Mouse (Mus musculus): Measurements from ENCODE around the gene Xaf1. TPM values are rescaled to one million over a fixed set of nuclear protein-coding genes. Genes with fewer than 3 reads are reported as not detected.
A peak's percentile ranks its signal among the peaks of the same experiment; 100 is the strongest.

Gene Xaf1
- total and polyA plus RNA-seq, 2 experiments = 7.4 to 17.6 TPM

DNA sequence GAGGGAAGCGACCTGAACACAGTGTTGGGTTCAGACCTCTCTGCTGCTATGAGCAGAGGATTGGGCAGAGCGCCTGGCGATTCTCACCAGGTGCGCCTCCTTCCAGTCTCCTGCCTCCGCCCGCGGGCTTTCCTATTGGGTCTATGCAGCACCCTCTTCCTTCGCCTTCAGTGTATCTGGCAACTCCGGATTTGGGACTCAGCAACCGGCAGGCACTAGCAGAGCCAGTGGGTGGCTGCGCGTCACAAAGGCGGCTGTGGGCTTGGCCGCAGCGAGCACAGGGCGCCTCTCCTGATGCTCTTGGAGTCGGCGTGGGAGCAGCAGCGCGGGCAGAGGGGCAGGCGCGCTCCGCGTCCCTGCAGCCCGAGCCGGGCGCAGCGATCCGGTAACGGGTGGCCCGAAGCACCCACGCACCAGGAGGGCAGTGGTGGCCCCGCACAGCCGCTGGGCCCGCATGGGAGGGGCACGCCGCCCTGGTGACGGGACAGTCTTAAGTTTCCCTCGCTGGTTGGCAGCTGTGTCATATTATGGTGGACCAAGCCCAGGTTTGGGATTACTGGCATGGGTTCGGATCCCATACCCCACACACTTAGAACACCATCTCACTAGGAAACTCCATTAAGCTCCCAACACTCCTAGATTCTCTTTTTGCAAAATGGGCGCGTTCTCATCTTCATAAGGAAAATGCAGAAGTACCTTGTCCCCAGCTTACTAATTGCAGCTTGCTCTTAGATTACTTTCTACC, 12.9 kb downstream of the Xaf1 start, which contains the start of gene Fbxo39:
TSS of gene Fbxo39 (plus strand) at position 294 of the 745 bp plus-strand sequence.
- DNase-seq (ENCODE audit: extremely low read depth, low read depth, low spot score) = no peak
- H3K27me3 ChIP-seq (ENCODE audit: control insufficient read depth, insufficient read depth, low read length) = peaks cover 3% of the 10 kb centered on the region; the same call in 1 of the 2 replicates
- 14% methylated on average over 42 of the region's 42 CpGs for WGBS
- peaks cover 1% of the 10 kb centered on the region; the same call in 1 of the 2 replicates for H3K36me3 ChIP-seq (ENCODE audit: control insufficient read depth, insufficient read depth, low read length)
- no peak within 1 kb of the TSS for H3K27ac ChIP-seq (replicated peaks; ENCODE audit: insufficient read depth, low read depth, low read length)
- no peaks in the 10 kb centered on the region for H3K79me2 ChIP-seq (ENCODE audit: control insufficient read depth, insufficient read depth, low read length)
- H3K4me3 ChIP-seq (ENCODE audit: insufficient read depth, low read depth, low read length) = no peak within 1 kb of the TSS
- no peak within 1 kb of the TSS for H3K9ac ChIP-seq (ENCODE audit: low read depth, low read length)
- no peak for TF ChIP-seq POLR2A (IDR thresholded peaks at IDR 0.05; ENCODE audit: extremely low read depth, insufficient read depth, low read length)
- TF ChIP-seq CTCF (IDR thresholded peaks at IDR 0.05; ENCODE audit: low read depth, low read length) = no peak
- H3K4me1 ChIP-seq (ENCODE audit: control insufficient read depth, insufficient read depth, low read length) = no peaks in the 10 kb centered on the region

DNA sequence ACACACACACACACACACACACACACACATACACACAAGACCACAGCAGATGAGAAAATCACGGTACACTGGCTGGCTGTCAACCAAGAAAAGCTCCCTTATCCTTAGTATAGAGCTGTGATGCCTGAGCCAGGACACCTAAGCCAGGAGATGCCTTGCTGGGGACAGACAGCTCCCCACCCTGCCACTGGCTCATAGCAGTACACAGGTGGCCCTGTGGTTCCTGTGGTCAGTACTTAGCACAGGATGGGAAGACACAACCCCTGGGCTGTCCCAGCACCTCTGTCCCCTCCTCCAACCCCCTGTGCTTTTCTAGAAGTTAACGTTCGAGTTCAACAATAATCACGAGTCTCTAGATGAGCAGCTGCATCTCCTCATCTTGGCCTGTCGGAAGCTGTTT, 16.6 kb downstream of the Xaf1 start:
- H3K4me1 ChIP-seq (ENCODE audit: control insufficient read depth, insufficient read depth, low read length) = no peaks in the 10 kb centered on the region
- H3K27me3 ChIP-seq (ENCODE audit: control insufficient read depth, insufficient read depth, low read length) = peaks cover 3% of the 10 kb centered on the region; the same call in 1 of the 2 replicates
- no peak for TF ChIP-seq POLR2A (IDR thresholded peaks at IDR 0.05; ENCODE audit: extremely low read depth, insufficient read depth, low read length)
- no peak for TF ChIP-seq CTCF (IDR thresholded peaks at IDR 0.05; ENCODE audit: low read depth, low read length)
- 75% methylated on average over 5 of the region's 5 CpGs for WGBS
- no peak overlapping the region for H3K4me3 ChIP-seq (ENCODE audit: insufficient read depth, low read depth, low read length)
- no peak overlapping the region for H3K9ac ChIP-seq (ENCODE audit: low read depth, low read length)
- no peaks in the 10 kb centered on the region for H3K36me3 ChIP-seq (ENCODE audit: control insufficient read depth, insufficient read depth, low read length)
- H3K27ac ChIP-seq (replicated peaks; ENCODE audit: insufficient read depth, low read depth, low read length) = no peak overlapping the region
- no peak for DNase-seq (ENCODE audit: extremely low read depth, low read depth, low spot score)
- no peaks in the 10 kb centered on the region for H3K79me2 ChIP-seq (ENCODE audit: control insufficient read depth, insufficient read depth, low read length)

- Histone ChIP-seq H3K4me1 (ENCODE audit: control insufficient read depth, insufficient read depth, low read length) (no peaks in the 10 kb centered on the region), H3K36me3 (ENCODE audit: control insufficient read depth, insufficient read depth, low read length) (no peaks in the 10 kb centered on the region), H3K9ac (ENCODE audit: low read depth, low read length) (no peak overlapping the region), H3K27me3 (ENCODE audit: control insufficient read depth, insufficient read depth, low read length) (no peaks in the 10 kb centered on the region), H3K79me2 (ENCODE audit: control insufficient read depth, insufficient read depth, low read length) (no peaks in the 10 kb centered on the region), H3K27ac (replicated peaks; ENCODE audit: insufficient read depth, low read depth, low read length) (no peak overlapping the region), H3K4me3 (ENCODE audit: insufficient read depth, low read depth, low read length) (no peak overlapping the region)
- DNase-seq (ENCODE audit: extremely low read depth, low read depth, low spot score) = peak; percentile 33
- 67% methylated on average over 3 of the region's 3 CpGs for WGBS
- TF ChIP-seq POLR2A (IDR thresholded peaks at IDR 0.05; ENCODE audit: extremely low read depth, insufficient read depth, low read length) = no peak
- peak; percentile 72 for TF ChIP-seq CTCF (IDR thresholded peaks at IDR 0.05; ENCODE audit: low read depth, low read length)
These were observed 23.0 kb downstream of the Xaf1 start for GRCm38 (mm10) chr11:72324431-72324830.

GRCm38 (mm10) chr11:72325701-72326100, 24.3 kb downstream of the Xaf1 start:
- H3K27me3 ChIP-seq (ENCODE audit: control insufficient read depth, insufficient read depth, low read length) = no peaks in the 10 kb centered on the region
- no peaks in the 10 kb centered on the region for H3K4me1 ChIP-seq (ENCODE audit: control insufficient read depth, insufficient read depth, low read length)
- 79% methylated on average over 4 of the region's 4 CpGs for WGBS
- no peak for TF ChIP-seq CTCF (IDR thresholded peaks at IDR 0.05; ENCODE audit: low read depth, low read length)
- TF ChIP-seq POLR2A (IDR thresholded peaks at IDR 0.05; ENCODE audit: extremely low read depth, insufficient read depth, low read length) = no peak
- H3K9ac ChIP-seq (ENCODE audit: low read depth, low read length) = no peak overlapping the region
- H3K27ac ChIP-seq (replicated peaks; ENCODE audit: insufficient read depth, low read depth, low read length) = no peak overlapping the region
- H3K36me3 ChIP-seq (ENCODE audit: control insufficient read depth, insufficient read depth, low read length) = no peaks in the 10 kb centered on the region
- H3K79me2 ChIP-seq (ENCODE audit: control insufficient read depth, insufficient read depth, low read length) = no peaks in the 10 kb centered on the region
- no peak for DNase-seq (ENCODE audit: extremely low read depth, low read depth, low spot score)
- no peak overlapping the region for H3K4me3 ChIP-seq (ENCODE audit: insufficient read depth, low read depth, low read length)

DNA sequence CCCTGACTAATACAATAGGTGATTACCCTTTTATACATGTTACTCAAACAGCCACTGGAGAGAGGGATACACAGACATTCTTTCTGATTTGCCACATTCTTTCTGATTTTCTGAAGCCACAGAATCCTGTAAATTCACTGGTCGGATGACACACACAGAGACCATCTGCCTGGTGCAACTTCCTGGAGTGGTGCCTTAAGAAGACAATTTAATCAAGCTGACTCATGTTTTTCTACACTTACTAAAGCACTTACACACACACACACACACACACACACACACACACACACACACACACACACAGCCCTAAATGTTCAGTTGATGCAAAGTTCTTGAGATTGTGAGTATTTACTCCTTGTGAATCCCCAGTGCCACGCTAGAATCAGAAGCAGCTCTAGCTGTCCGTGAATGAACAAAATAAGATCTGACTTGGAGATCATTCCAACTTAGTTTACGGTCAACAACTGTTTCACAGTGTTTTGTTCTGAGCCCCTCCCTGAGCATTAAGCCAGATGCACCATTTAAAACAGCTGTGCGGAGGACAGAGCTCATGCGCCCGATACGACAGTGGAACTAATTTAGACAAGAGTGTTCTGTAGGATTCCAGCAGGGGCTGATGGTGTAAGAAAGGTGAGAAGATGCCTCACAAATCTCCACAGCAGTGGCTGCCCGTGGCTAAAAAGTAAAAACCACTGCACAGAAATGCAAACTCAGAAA, 31.7 kb downstream of the Xaf1 start:
- DNase-seq (ENCODE audit: extremely low read depth, low read depth, low spot score) = no peak
- Histone ChIP-seq H3K4me3 (ENCODE audit: insufficient read depth, low read depth, low read length) (no peak overlapping the region), H3K9ac (ENCODE audit: low read depth, low read length) (no peak overlapping the region), H3K4me1 (ENCODE audit: control insufficient read depth, insufficient read depth, low read length) (no peaks in the 10 kb centered on the region; the same call in 1 of the 2 replicates), H3K27me3 (ENCODE audit: control insufficient read depth, insufficient read depth, low read length) (no peaks in the 10 kb centered on the region), H3K79me2 (ENCODE audit: control insufficient read depth, insufficient read depth, low read length) (no peaks in the 10 kb centered on the region), H3K36me3 (ENCODE audit: control insufficient read depth, insufficient read depth, low read length) (no peaks in the 10 kb centered on the region), H3K27ac (replicated peaks; ENCODE audit: insufficient read depth, low read depth, low read length) (no peak overlapping the region)
- WGBS = 84% methylated on average over 9 of the region's 9 CpGs
- TF ChIP-seq POLR2A (IDR thresholded peaks at IDR 0.05; ENCODE audit: extremely low read depth, insufficient read depth, low read length) (no peak), CTCF (IDR thresholded peaks at IDR 0.05; ENCODE audit: low read depth, low read length) (no peak)
